Mouse (Mus musculus): ENCODE measurements around the gene Snx32. TPM values are rescaled to one million over a fixed set of nuclear protein-coding genes. Genes with fewer than 3 reads are reported as not detected.
A peak's percentile ranks its signal among the peaks of the same experiment; 100 is the strongest.

Gene Snx32
- polyA plus RNA-seq, 1 experiment, result 7.8 TPM

GRCm38 (mm10) chr19:5503687-5504086 lies 6.7 kb downstream of the Snx32 start, which contains the start of gene 1700020D05Rik:
Gene 1700020D05Rik (minus strand): TSS chr19:5503787.
- Histone ChIP-seq H3K36me3 (ENCODE audit: control insufficient read depth, insufficient read depth) (peaks cover 7% of the 10 kb centered on the region), H3ac (ENCODE audit: control insufficient read depth, insufficient read length) (no peak within 1 kb of the TSS), H3K79me2 (ENCODE audit: control insufficient read depth, insufficient read depth) (no peaks in the 10 kb centered on the region), H3K4me2 (ENCODE audit: low read depth) (no peak within 1 kb of the TSS), H3K27me3 (ENCODE audit: control insufficient read depth, insufficient read depth, insufficient read length) (no peaks in the 10 kb centered on the region), H3K4me3 (no peak within 1 kb of the TSS)
- TF ChIP-seq E2F4 (IDR thresholded peaks at IDR 0.05; ENCODE audit: insufficient read depth) (no peak), REST (IDR thresholded peaks at IDR 0.05; ENCODE audit: insufficient read depth, insufficient read length) (no peak), TCF3 (IDR thresholded peaks at IDR 0.05; ENCODE audit: insufficient read length, low read depth) (no peak)

GRCm38 (mm10) chr19:5500330-5500875 lies 9.9 kb downstream of the Snx32 start:
- H3K4me3 ChIP-seq, result no peak overlapping the region
- H3K27me3 ChIP-seq (ENCODE audit: control insufficient read depth, insufficient read depth, insufficient read length), result no peaks in the 10 kb centered on the region
- TF ChIP-seq MYOD1 (IDR thresholded peaks at IDR 0.05; ENCODE audit: control insufficient read depth in 1 of 3, insufficient read length in 2 of 3, low read depth in 2 of 3) (no peak), TCF12 (IDR thresholded peaks at IDR 0.05; ENCODE audit: insufficient read depth, poor library complexity, severe bottlenecking) (no peak), E2F4 (IDR thresholded peaks at IDR 0.05; ENCODE audit: insufficient read depth) (no peak)
- no peak overlapping the region for H3ac ChIP-seq (ENCODE audit: control insufficient read depth, insufficient read length)
- H3K79me2 ChIP-seq (ENCODE audit: control insufficient read depth, insufficient read depth), result no peaks in the 10 kb centered on the region
- H3K36me3 ChIP-seq (ENCODE audit: control insufficient read depth, insufficient read depth), result peaks cover 10% of the 10 kb centered on the region
- no peak overlapping the region for H3K4me2 ChIP-seq (ENCODE audit: low read depth)

- Histone ChIP-seq H3K36me3 (ENCODE audit: control insufficient read depth, insufficient read depth) (peaks cover 38% of the 10 kb centered on the region), H3ac (ENCODE audit: control insufficient read depth, insufficient read length) (no peak overlapping the region)
Observed at GRCm38 (mm10) chr19:5496052-5496370, 14.3 kb downstream of the Snx32 start.

GRCm38 (mm10) chr19:5495353-5496051 lies 14.8 kb downstream of the Snx32 start:
- H3K36me3 ChIP-seq (ENCODE audit: control insufficient read depth, insufficient read depth), result peaks cover 33% of the 10 kb centered on the region
- no peaks in the 10 kb centered on the region for H3K27me3 ChIP-seq (ENCODE audit: control insufficient read depth, insufficient read depth, insufficient read length)
- TF ChIP-seq MAX (IDR thresholded peaks at IDR 0.05; ENCODE audit: low read depth) (no peak), TCF12 (IDR thresholded peaks at IDR 0.05; ENCODE audit: insufficient read depth, poor library complexity, severe bottlenecking) (no peak), MYOG (IDR thresholded peaks at IDR 0.05; ENCODE audit: control insufficient read depth in 1 of 3, insufficient read depth in 1 of 3, insufficient read length in 2 of 3, low read depth in 2 of 3) (no peak), POLR2AphosphoS2 (IDR thresholded peaks at IDR 0.05; ENCODE audit: insufficient read length, low read depth) (peak; percentile 15), POLR2A (IDR thresholded peaks at IDR 0.05; ENCODE audit: insufficient read length, low read depth) (no peak), REST (IDR thresholded peaks at IDR 0.05; ENCODE audit: insufficient read depth, insufficient read length) (no peak), E2F4 (IDR thresholded peaks at IDR 0.05; ENCODE audit: insufficient read depth) (no peak), USF1 (IDR thresholded peaks at IDR 0.05; ENCODE audit: low read depth) (no peak)
- no peak overlapping the region for H3ac ChIP-seq (ENCODE audit: control insufficient read depth, insufficient read length)
- no peak overlapping the region for H3K4me3 ChIP-seq
- peaks cover 31% of the 10 kb centered on the region for H3K79me2 ChIP-seq (ENCODE audit: control insufficient read depth, insufficient read depth)
- H3K4me2 ChIP-seq (ENCODE audit: low read depth), result no peak overlapping the region

More at GRCm38 (mm10) chr19:5496052-5496370, 14.3 kb downstream of the Snx32 start:
- no peaks in the 10 kb centered on the region for H3K27me3 ChIP-seq (ENCODE audit: control insufficient read depth, insufficient read depth, insufficient read length)
- H3K79me2 ChIP-seq (ENCODE audit: control insufficient read depth, insufficient read depth), result peaks cover 29% of the 10 kb centered on the region
- peak; percentile 62 for TF ChIP-seq POLR2AphosphoS2 (IDR thresholded peaks at IDR 0.05; ENCODE audit: insufficient read length, low read depth)
- TF ChIP-seq E2F4 (IDR thresholded peaks at IDR 0.05; ENCODE audit: insufficient read depth), result no peak
- peak; percentile 44 for TF ChIP-seq POLR2A (IDR thresholded peaks at IDR 0.05; ENCODE audit: insufficient read length, low read depth)
- H3K4me3 ChIP-seq, result no peak overlapping the region
- H3K4me2 ChIP-seq (ENCODE audit: low read depth), result no peak overlapping the region

DNA sequence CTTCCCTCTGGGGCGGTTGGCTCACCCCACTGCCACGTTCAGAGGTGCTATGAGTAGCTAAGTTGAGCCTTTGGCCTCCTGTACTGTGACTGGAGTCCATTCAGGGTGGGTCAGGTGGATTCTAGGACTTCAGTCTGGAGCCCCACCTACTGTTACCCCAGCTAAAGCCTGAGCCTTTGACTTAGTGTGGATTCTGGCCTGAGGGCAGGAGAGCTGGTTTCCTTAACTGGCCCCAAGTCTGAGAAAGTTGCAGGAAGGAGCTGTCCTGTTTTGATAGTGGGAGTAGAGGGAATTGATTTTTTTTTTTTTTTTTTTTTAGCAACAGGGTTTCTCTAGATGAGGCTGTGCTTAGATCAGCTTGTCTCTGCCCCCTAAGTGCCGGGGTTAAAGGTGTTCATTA lies 16.0 kb downstream of the Snx32 start:
- Histone ChIP-seq H3K27me3 (ENCODE audit: control insufficient read depth, insufficient read depth, insufficient read length) (no peaks in the 10 kb centered on the region), H3K36me3 (ENCODE audit: control insufficient read depth, insufficient read depth) (peaks cover 33% of the 10 kb centered on the region), H3K4me2 (ENCODE audit: low read depth) (no peak overlapping the region), H3K4me3 (no peak overlapping the region), H3K79me2 (ENCODE audit: control insufficient read depth, insufficient read depth) (peaks cover 31% of the 10 kb centered on the region), H3ac (ENCODE audit: control insufficient read depth, insufficient read length) (no peak overlapping the region)
- no peak for TF ChIP-seq MYOG (IDR thresholded peaks at IDR 0.05; ENCODE audit: control insufficient read depth in 1 of 3, insufficient read depth in 1 of 3, insufficient read length in 2 of 3, low read depth in 2 of 3)
- no peak for TF ChIP-seq MAX (IDR thresholded peaks at IDR 0.05; ENCODE audit: low read depth)
- TF ChIP-seq TCF3 (IDR thresholded peaks at IDR 0.05; ENCODE audit: insufficient read length, low read depth), result no peak
- TF ChIP-seq E2F4 (IDR thresholded peaks at IDR 0.05; ENCODE audit: insufficient read depth), result no peak
- TF ChIP-seq MYOD1 (IDR thresholded peaks at IDR 0.05; ENCODE audit: control insufficient read depth in 1 of 3, insufficient read length in 2 of 3, low read depth in 2 of 3), result no peak
- no peak for TF ChIP-seq POLR2AphosphoS2 (IDR thresholded peaks at IDR 0.05; ENCODE audit: insufficient read length, low read depth)
- no peak for TF ChIP-seq TCF12 (IDR thresholded peaks at IDR 0.05; ENCODE audit: insufficient read depth, poor library complexity, severe bottlenecking)
- TF ChIP-seq POLR2A (IDR thresholded peaks at IDR 0.05; ENCODE audit: insufficient read length, low read depth), result no peak
- TF ChIP-seq CEBPB (IDR thresholded peaks at IDR 0.05; ENCODE audit: insufficient read depth, poor library complexity, severe bottlenecking), result no peak
- no peak for TF ChIP-seq SRF (IDR thresholded peaks at IDR 0.05; ENCODE audit: control insufficient read depth, insufficient read length, low read depth)
- no peak for TF ChIP-seq USF1 (IDR thresholded peaks at IDR 0.05; ENCODE audit: low read depth)
- no peak for TF ChIP-seq REST (IDR thresholded peaks at IDR 0.05; ENCODE audit: insufficient read depth, insufficient read length)
